Mouse (Mus musculus): Measurements from ENCODE around the gene Nat10. TPM values are rescaled to one million over a fixed set of nuclear protein-coding genes. Genes with fewer than 3 reads are reported as not detected.
A peak's percentile ranks its signal among the peaks of the same experiment; 100 is the strongest.

Gene Nat10
- polyA plus RNA-seq, 1 experiment from 2014 or later = 55.1 TPM

DNA sequence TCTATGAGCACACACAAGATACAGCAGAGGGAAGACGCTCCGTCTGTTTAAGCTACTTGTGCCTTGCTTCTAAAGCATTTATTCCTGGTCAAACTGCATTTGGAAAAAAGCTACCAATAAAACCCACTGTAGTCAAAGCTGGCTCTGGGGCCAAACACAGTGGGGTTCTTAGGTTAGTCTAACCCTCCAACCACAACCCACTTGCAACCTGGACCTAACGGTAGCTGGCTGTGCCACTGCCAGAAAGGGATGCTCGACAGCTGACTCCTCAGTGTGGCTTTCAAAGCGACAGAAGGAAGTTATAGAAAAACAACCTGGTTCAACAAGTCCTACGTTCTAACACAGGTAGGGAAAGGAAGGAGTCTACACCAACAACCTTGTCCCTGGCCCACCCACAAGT, 29.6 kb downstream of the Nat10 start:
- no peak for ATAC-seq (replicated peaks; ENCODE audit: low FRiP score)
- Histone ChIP-seq H3K4me2 (no peak overlapping the region), H3K9ac (ENCODE audit: low read depth, low read length) (no peak overlapping the region), H3K36me3 (ENCODE audit: control insufficient read depth, insufficient read depth, low read length) (peaks cover 47% of the 10 kb centered on the region), H3K4me3 (ENCODE audit: low read depth, low read length) (no peak overlapping the region), H3K9me3 (ENCODE audit: control insufficient read depth, low read length) (no peaks in the 10 kb centered on the region), H3K27ac (ENCODE audit: low read depth, low read length) (no peak overlapping the region), H3K4me1 (replicated peaks; ENCODE audit: control insufficient read depth, insufficient read depth, low read length) (no peaks in the 10 kb centered on the region), H3K27me3 (replicated peaks; ENCODE audit: control insufficient read depth, insufficient read depth, low read length) (no peaks in the 10 kb centered on the region)
- 91% methylated on average over 6 of the region's 6 CpGs for WGBS
- no peak for DNase-seq (ENCODE audit: low spot score)

DNA sequence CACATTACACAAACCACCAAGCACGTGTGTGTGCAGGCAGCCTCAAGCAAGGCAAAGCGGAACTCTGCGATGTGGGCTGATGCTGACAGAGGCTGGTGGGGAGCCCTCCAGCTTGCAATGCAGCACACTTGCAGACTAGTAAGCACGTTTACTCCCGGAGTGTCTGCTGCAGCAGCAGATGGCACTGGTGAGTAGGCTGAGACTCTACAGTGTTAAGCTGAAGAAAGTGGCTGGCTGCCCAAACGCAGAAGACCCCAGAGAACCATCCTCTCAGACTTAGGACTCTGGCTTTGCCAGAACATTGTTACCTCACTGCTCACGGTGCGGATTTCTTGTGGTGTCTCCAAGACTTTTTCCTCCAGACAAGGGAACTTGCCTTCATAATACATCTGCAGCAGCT, 30.1 kb downstream of the Nat10 start:
- Histone ChIP-seq H3K4me3 (ENCODE audit: low read depth, low read length) (no peak overlapping the region), H3K27ac (ENCODE audit: low read depth, low read length) (no peak overlapping the region), H3K4me1 (replicated peaks; ENCODE audit: control insufficient read depth, insufficient read depth, low read length) (no peaks in the 10 kb centered on the region), H3K9me3 (ENCODE audit: control insufficient read depth, low read length) (no peaks in the 10 kb centered on the region), H3K4me2 (no peak overlapping the region), H3K27me3 (replicated peaks; ENCODE audit: control insufficient read depth, insufficient read depth, low read length) (no peaks in the 10 kb centered on the region), H3K36me3 (ENCODE audit: control insufficient read depth, insufficient read depth, low read length) (peaks cover 46% of the 10 kb centered on the region), H3K9ac (ENCODE audit: low read depth, low read length) (no peak overlapping the region)
- no peak for DNase-seq (ENCODE audit: low spot score)
- no peak for ATAC-seq (replicated peaks; ENCODE audit: low FRiP score)
- 88% methylated on average over 8 of the region's 8 CpGs for WGBS

DNA sequence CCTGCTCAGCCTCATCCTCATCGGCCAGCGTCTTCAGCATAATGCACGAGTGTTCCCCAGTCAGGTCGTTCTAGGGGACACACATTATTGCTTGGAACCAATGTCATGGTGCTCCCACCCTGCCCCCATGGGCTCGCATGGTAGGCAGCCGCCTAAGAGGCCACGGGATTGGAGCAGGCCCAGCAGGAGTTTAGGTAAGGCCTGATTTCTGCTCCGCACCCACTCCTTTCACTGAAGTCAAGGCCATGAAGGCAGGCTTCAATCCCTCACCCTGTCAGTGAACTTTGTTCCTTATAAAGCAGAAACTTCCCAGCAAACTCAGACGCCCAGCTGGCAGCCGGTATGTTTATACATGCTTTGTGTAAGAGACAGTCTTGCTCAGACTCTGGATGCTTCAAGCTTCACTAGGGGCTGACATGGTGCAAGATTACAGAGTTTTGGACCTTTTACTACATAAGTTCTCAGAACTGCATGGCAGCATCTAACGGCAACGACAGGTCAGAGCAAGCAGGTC, 33.0 kb downstream of the Nat10 start:
- peaks cover 47% of the 10 kb centered on the region for H3K36me3 ChIP-seq (ENCODE audit: control insufficient read depth, insufficient read depth, low read length)

DNA sequence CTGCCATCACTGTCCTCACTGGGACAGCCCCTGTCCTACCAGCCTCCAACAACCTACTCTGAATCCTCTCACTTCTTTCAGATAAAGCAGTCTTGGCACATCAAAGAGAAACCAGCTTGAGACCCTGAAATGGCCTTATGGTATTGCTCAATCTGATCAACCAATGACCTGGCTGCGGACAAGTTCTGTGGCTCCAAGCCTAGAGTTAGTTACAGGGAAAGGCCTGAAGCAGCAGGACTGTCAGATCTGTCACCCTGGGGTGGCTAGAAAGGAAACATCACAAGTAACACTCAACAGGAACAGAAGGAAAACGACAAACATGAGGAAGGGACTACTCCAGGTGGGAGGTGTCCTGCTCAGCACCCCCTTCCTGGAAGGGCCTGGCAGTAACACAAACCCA, 36.5 kb downstream of the Nat10 start:
- 77% methylated on average over 2 of the region's 2 CpGs for WGBS
- no peak for ATAC-seq (replicated peaks; ENCODE audit: low FRiP score)
- DNase-seq (ENCODE audit: low spot score) = no peak
- Histone ChIP-seq H3K4me1 (replicated peaks; ENCODE audit: control insufficient read depth, insufficient read depth, low read length) (no peaks in the 10 kb centered on the region), H3K36me3 (ENCODE audit: control insufficient read depth, insufficient read depth, low read length) (peaks cover 33% of the 10 kb centered on the region), H3K9me3 (ENCODE audit: control insufficient read depth, low read length) (no peaks in the 10 kb centered on the region), H3K4me3 (ENCODE audit: low read depth, low read length) (no peak overlapping the region), H3K4me2 (no peak overlapping the region), H3K27me3 (replicated peaks; ENCODE audit: control insufficient read depth, insufficient read depth, low read length) (no peaks in the 10 kb centered on the region), H3K27ac (ENCODE audit: low read depth, low read length) (no peak overlapping the region), H3K9ac (ENCODE audit: low read depth, low read length) (no peak overlapping the region)

More for the DNA sequence above, 33.0 kb downstream of the Nat10 start:
- H3K4me1 ChIP-seq (replicated peaks; ENCODE audit: control insufficient read depth, insufficient read depth, low read length) = no peaks in the 10 kb centered on the region
- no peak overlapping the region for H3K4me2 ChIP-seq
- no peak for DNase-seq (ENCODE audit: low spot score)
- H3K4me3 ChIP-seq (ENCODE audit: low read depth, low read length) = no peak overlapping the region
- no peaks in the 10 kb centered on the region for H3K27me3 ChIP-seq (replicated peaks; ENCODE audit: control insufficient read depth, insufficient read depth, low read length)
- ATAC-seq (replicated peaks; ENCODE audit: low FRiP score) = no peak
- H3K9me3 ChIP-seq (ENCODE audit: control insufficient read depth, low read length) = no peaks in the 10 kb centered on the region
- no peak overlapping the region for H3K9ac ChIP-seq (ENCODE audit: low read depth, low read length)
- WGBS = 88% methylated on average over 12 of the region's 12 CpGs
- no peak overlapping the region for H3K27ac ChIP-seq (ENCODE audit: low read depth, low read length)

DNA sequence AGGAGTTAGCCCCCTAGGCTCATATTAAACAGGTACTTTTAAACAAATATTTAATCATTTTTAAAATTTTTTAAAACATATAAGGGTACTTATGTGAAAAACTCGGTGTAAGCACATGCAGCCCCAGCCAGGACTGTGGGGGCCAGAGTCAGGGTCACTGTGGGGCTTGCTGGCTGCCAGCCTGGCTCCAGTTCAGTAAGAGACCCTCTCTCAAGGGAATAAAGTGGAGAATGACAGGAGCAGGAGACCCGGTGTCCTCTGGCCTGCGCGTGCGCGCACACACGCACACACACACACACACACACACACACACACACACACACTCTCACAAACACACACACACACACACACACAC, 41.8 kb downstream of the Nat10 start:
- Histone ChIP-seq H3K27me3 (replicated peaks; ENCODE audit: control insufficient read depth, insufficient read depth, low read length) (no peaks in the 10 kb centered on the region), H3K27ac (ENCODE audit: low read depth, low read length) (no peak overlapping the region), H3K4me1 (replicated peaks; ENCODE audit: control insufficient read depth, insufficient read depth, low read length) (no peaks in the 10 kb centered on the region), H3K9me3 (ENCODE audit: control insufficient read depth, low read length) (no peaks in the 10 kb centered on the region), H3K9ac (ENCODE audit: low read depth, low read length) (no peak overlapping the region), H3K4me3 (ENCODE audit: low read depth, low read length) (no peak overlapping the region), H3K36me3 (ENCODE audit: control insufficient read depth, insufficient read depth, low read length) (peaks cover 15% of the 10 kb centered on the region), H3K4me2 (no peak overlapping the region)
- no peak for ATAC-seq (replicated peaks; ENCODE audit: low FRiP score)
- 94% methylated on average over 7 of the region's 7 CpGs for WGBS
- DNase-seq (ENCODE audit: low spot score) = no peak

DNA sequence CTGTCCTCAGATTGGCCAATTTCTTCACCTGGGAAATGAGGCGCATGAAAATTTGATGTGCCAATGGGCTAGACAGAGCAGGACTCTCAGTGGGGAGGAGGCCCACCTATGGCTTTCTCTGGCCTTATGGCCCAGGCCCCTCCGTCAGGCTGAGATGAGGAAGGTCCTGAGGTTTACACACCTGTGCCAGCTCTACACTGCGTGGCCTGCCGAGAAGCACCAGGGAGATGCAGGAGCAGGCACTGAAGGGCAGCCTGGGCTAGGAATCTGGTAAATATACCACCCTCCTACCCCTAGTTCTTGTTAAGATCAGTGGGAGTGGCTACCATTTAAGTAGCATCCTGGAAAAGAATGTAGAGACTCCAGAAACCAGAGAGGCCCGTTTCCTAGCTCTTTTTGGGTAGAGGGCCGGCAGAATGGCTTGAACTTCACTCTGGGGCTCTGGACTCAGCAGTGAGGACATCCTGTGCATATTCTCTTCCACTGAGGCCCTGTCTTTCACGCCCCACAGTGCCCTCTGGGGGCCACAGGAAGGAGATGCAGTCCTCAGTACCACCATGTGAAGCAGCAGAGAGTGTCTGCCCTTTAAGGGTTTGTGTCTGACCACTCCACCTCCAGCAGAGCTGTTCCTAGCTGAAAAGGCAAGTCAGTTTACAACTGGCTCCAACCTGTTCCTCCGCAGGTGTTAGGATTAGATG, 42.3 kb downstream of the Nat10 start:
- H3K4me1 ChIP-seq (replicated peaks; ENCODE audit: control insufficient read depth, insufficient read depth, low read length) = no peaks in the 10 kb centered on the region
- H3K9ac ChIP-seq (ENCODE audit: low read depth, low read length) = no peak overlapping the region
- H3K36me3 ChIP-seq (ENCODE audit: control insufficient read depth, insufficient read depth, low read length) = peaks cover 11% of the 10 kb centered on the region; the same call in 1 of the 2 replicates
- 69% methylated on average over 8 of the region's 8 CpGs for WGBS
- no peaks in the 10 kb centered on the region for H3K9me3 ChIP-seq (ENCODE audit: control insufficient read depth, low read length)
- no peak overlapping the region for H3K27ac ChIP-seq (ENCODE audit: low read depth, low read length)
- H3K27me3 ChIP-seq (replicated peaks; ENCODE audit: control insufficient read depth, insufficient read depth, low read length) = no peaks in the 10 kb centered on the region
- no peak overlapping the region for H3K4me3 ChIP-seq (ENCODE audit: low read depth, low read length)
- ATAC-seq (replicated peaks; ENCODE audit: low FRiP score) = peak; percentile 54; the same call in 1 of the 2 replicates
- no peak overlapping the region for H3K4me2 ChIP-seq
- peak; percentile 67 for DNase-seq (ENCODE audit: low spot score)

DNA sequence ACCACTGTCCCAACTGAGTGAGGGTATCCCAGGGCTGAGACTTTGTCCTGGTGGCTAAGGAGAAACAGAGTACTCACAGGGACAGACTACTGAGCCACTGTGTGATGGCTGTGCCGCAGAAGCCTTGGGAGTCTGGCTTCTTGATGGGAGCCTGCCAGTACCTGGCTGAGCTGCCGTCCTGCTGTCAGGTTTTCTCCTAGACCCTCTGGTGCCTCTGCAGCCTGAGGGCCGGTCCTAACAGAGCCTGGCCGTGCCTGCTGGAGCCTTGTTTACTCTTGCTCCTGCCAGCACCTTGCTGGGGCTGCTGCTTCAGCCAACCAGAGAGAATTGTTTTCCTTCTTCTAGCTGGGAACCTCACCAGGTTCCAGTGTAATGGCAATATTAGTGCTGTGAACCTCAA, 46.7 kb downstream of the Nat10 start:
- Histone ChIP-seq H3K4me3 (ENCODE audit: low read depth, low read length) (no peak overlapping the region), H3K4me2 (no peak overlapping the region), H3K9ac (ENCODE audit: low read depth, low read length) (no peak overlapping the region), H3K36me3 (ENCODE audit: control insufficient read depth, insufficient read depth, low read length) (peaks cover 7% of the 10 kb centered on the region; the same call in 1 of the 2 replicates), H3K4me1 (replicated peaks; ENCODE audit: control insufficient read depth, insufficient read depth, low read length) (no peaks in the 10 kb centered on the region), H3K27me3 (replicated peaks; ENCODE audit: control insufficient read depth, insufficient read depth, low read length) (no peaks in the 10 kb centered on the region), H3K9me3 (ENCODE audit: control insufficient read depth, low read length) (no peaks in the 10 kb centered on the region), H3K27ac (ENCODE audit: low read depth, low read length) (no peak overlapping the region)
- ATAC-seq (replicated peaks; ENCODE audit: low FRiP score) (no peak), DNase-seq (ENCODE audit: low spot score) (no peak)
- WGBS = 69% methylated on average over 4 of the region's 4 CpGs

DNA sequence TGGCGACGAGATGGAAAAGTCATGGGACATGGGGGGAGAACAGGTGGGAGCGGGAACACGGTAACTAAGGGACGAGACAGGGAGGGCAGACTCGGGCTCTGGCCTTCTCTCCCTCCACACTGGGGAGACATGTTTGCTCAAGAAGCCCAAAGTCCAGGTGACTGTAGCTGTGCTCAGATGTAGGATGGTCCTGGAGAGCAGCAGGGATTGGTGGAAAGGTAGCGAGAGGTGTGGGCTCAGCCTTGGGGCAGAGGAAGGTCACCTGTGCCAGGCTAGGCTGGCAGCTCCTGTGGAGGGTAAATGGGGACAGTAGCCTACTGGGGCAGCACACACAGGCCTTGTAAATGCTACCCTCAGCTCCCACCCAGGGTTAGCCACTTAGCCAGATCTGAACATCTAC, 47.2 kb downstream of the Nat10 start:
- 77% methylated on average over 7 of the region's 7 CpGs for WGBS
- peaks cover 7% of the 10 kb centered on the region; the same call in 1 of the 2 replicates for H3K36me3 ChIP-seq (ENCODE audit: control insufficient read depth, insufficient read depth, low read length)
- no peak overlapping the region for H3K4me2 ChIP-seq
- ATAC-seq (replicated peaks; ENCODE audit: low FRiP score) (peak; percentile 29; the same call in 1 of the 2 replicates), DNase-seq (ENCODE audit: low spot score) (no peak)
- H3K9me3 ChIP-seq (ENCODE audit: control insufficient read depth, low read length) = no peaks in the 10 kb centered on the region
- no peak overlapping the region for H3K4me3 ChIP-seq (ENCODE audit: low read depth, low read length)
- no peaks in the 10 kb centered on the region for H3K27me3 ChIP-seq (replicated peaks; ENCODE audit: control insufficient read depth, insufficient read depth, low read length)
- H3K27ac ChIP-seq (ENCODE audit: low read depth, low read length) = no peak overlapping the region
- H3K4me1 ChIP-seq (replicated peaks; ENCODE audit: control insufficient read depth, insufficient read depth, low read length) = no peaks in the 10 kb centered on the region
- H3K9ac ChIP-seq (ENCODE audit: low read depth, low read length) = no peak overlapping the region

DNA sequence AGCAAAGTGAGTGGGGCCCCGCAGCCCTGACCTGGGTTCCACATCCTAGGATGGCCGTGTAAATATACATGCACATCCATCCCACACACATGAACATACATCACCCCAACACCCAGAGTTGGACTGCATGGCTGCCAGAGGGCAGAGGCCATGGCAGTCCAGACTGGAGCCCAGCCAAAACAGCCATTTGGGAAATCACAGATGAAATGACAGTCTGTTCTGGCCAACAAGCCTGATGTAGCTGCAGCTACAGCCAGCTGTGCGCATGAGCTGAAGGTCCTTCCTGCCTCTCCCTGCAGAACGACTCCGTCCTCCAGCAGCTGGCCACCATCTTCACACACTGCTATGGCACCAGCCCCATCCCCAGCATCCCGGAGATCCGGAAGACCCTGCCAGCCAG, 50.2 kb downstream of the Nat10 start:
- ATAC-seq (replicated peaks; ENCODE audit: low FRiP score) (no peak), DNase-seq (ENCODE audit: low spot score) (no peak)
- H3K27ac ChIP-seq (ENCODE audit: low read depth, low read length) = no peak overlapping the region
- H3K4me2 ChIP-seq = no peak overlapping the region
- H3K27me3 ChIP-seq (replicated peaks; ENCODE audit: control insufficient read depth, insufficient read depth, low read length) = no peaks in the 10 kb centered on the region
- 85% methylated on average over 7 of the region's 7 CpGs for WGBS
- H3K36me3 ChIP-seq (ENCODE audit: control insufficient read depth, insufficient read depth, low read length) = 0 out of 2 replicates have a peak, but pooled peaks cover 4% of the 10 kb centered on the region
- peaks cover 16% of the 10 kb centered on the region for H3K4me1 ChIP-seq (replicated peaks; ENCODE audit: control insufficient read depth, insufficient read depth, low read length)
- H3K4me3 ChIP-seq (ENCODE audit: low read depth, low read length) = no peak overlapping the region
- H3K9me3 ChIP-seq (ENCODE audit: control insufficient read depth, low read length) = no peaks in the 10 kb centered on the region
- H3K9ac ChIP-seq (ENCODE audit: low read depth, low read length) = no peak overlapping the region

Measured in liver, embryonic 11.5 days (tissue).